Mouse (Mus musculus) liver, embryonic 14 days (tissue): ENCODE measurements around the gene Ermn. TPM values are rescaled to one million over a fixed set of nuclear protein-coding genes. Genes with fewer than 3 reads are reported as not detected.

Source experiments
- polyA plus RNA-seq: library from polyadenylated mRNA; depleted of rRNA; stranded (reverse); fragments of >200 nt; gene quantifications from 2 replicates; pipeline ENCODE4 v1.2.3, GENCODE M21; 2012; rRNA removed

Gene Ermn
- not detected in 2 replicates for polyA plus RNA-seq

GRCm38 (mm10) chr2:58052821-58053581 is at the start of gene Ermn:
Gene Ermn (minus strand): TSS chr2:58052864.

GRCm38 (mm10) chr2:57997752-57998430 is 54.8 kb downstream of the Ermn start, which contains the start of gene Galnt5:
Gene Galnt5 (plus strand): TSS chr2:57997884.

Other genes with a start within 250 kb of the Ermn start
- gene Galnt5, start 55.0 kb downstream of the Ermn start, polyA plus RNA-seq: 0.01 TPM in 2 replicates
- 1.8 and 2.0 TPM in 2 replicates for gene Cytip, start 142.7 kb upstream of the Ermn start, polyA plus RNA-seq